Mouse (Mus musculus) heart, adult 2 months (tissue): ENCODE data around the gene Cdc42.

Experiments used
- CTCF ChIP-seq: fragments of 200-600 bp; IDR thresholded peaks from 2 replicates; pipeline ENCODE4 v1.8.1; 2022; ENCODE audit warnings: antibody characterized with exemption, mild to moderate bottlenecking, moderate library complexity
- POLR2A ChIP-seq: fragments of 200-500 bp; IDR thresholded peaks from 2 replicates; pipeline ENCODE4 v1.6.1; 2011; ENCODE audit warnings: mild to moderate bottlenecking, low read depth, low read length, control low read depth; ENCODE audit not compliant: insufficient read depth

- TF ChIP-seq CTCF (no peak), POLR2A (no peak)
These were observed 55.9 kb downstream of the Cdc42 start for GRCm38 (mm10) chr4:137301635-137302034.
